Mouse (Mus musculus): ENCODE data around the gene Myl4. TPM values are rescaled to one million over a fixed set of nuclear protein-coding genes. Genes with fewer than 3 reads are reported as not detected.
A peak's percentile ranks its signal among the peaks of the same experiment; 100 is the strongest.
"Not testable (repeated sequence)": the region's sequence is repeated elsewhere in the genome, so short reads cannot be mapped to it uniquely, and the experiment has no call there.

Gene Myl4
- polyA plus RNA-seq (2014; fragmentation: Nextera tagmentation; extraction: Ambion mirVana): 11.9 and 30.4 TPM in 2 replicates

DNA sequence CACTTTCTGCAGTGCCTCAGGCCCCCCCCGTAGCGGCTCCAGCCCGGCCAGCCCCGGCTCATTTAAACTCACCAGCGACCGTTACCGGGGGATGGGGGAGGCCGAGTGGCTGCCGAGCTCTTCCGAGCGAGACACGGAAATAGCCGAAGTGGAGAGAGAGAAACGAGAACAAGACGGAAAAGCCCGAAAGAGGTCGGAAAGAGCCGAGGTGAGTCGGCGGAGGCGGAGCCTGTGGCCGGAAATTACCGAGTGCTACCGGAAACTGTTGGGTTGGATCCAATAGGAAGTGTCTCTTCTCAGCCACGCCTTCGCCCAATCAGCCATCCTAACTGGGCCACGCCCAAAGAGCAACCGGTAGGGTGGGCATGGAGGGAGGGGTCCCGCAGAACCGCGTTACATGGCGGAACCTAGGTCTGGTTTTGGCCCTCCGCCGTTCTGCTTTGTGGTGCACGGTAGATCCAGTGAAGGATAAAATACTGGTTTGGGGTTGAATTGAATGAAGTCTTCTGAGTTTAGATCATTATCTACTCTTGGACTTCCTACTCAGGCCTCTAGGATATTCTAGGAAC lies at the start of gene Myl4, which contains the start of gene Cdc27:
TSS of gene Myl4 (plus strand) at position 258 of the 569 bp plus-strand sequence.
TSS of gene Cdc27 (minus strand) at position 215 of the 569 bp plus-strand sequence.
- peak; percentile 95 for ATAC-seq (replicated peaks; ENCODE audit: low FRiP score)
- under 1% methylated on average over 35 of the region's 35 CpGs for WGBS
- H3K36me3 ChIP-seq (ENCODE audit: control insufficient read depth, insufficient read depth, low read length): no peaks in the 10 kb centered on the region

DNA sequence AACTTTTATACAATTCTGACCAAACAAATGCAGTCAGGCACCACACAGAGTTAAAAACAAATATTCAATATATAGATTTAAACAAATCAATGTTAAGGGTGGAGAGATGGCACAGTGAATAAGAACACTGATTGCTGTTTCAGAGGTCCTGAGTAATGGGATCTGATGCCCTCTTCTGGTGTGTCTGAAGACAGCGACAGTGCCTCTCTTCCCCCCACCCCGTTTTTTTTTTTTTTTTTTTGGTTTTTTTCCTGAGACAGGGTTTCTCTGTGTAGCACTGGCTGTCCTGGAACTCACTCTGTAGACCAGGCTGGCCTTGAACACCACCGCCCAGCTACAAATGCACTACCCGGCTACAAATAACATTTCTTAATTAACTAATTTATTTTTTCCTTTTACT lies 42.0 kb upstream of the Myl4 start:
- H3K4me1 ChIP-seq (replicated peaks; ENCODE audit: control insufficient read depth, insufficient read depth, low read length): no peaks in the 10 kb centered on the region
- no peaks in the 10 kb centered on the region for H3K9me3 ChIP-seq (ENCODE audit: control insufficient read depth, low read length)
- H3K9ac ChIP-seq (ENCODE audit: low read depth, low read length): no peak overlapping the region
- H3K27ac ChIP-seq (ENCODE audit: low read depth, low read length): no peak overlapping the region
- WGBS: 84% methylated on average over 4 of the region's 4 CpGs
- no peak for ATAC-seq (replicated peaks; ENCODE audit: low FRiP score)
- DNase-seq (ENCODE audit: low spot score): no peak
- peaks cover 22% of the 10 kb centered on the region for H3K36me3 ChIP-seq (ENCODE audit: control insufficient read depth, insufficient read depth, low read length)
- H3K4me2 ChIP-seq: no peak overlapping the region
- no peak overlapping the region for H3K4me3 ChIP-seq (ENCODE audit: low read depth, low read length)
- H3K27me3 ChIP-seq (replicated peaks; ENCODE audit: control insufficient read depth, insufficient read depth, low read length): no peaks in the 10 kb centered on the region

More for the DNA sequence above, at the start of gene Myl4, which contains the start of gene Cdc27:
- H3K9ac ChIP-seq (ENCODE audit: low read depth, low read length): peak within 1 kb of the TSS; percentile 100
- peaks cover 20% of the 10 kb centered on the region for H3K4me1 ChIP-seq (replicated peaks; ENCODE audit: control insufficient read depth, insufficient read depth, low read length)
- H3K27ac ChIP-seq (ENCODE audit: low read depth, low read length): peak within 1 kb of the TSS; percentile 92
- H3K4me3 ChIP-seq (ENCODE audit: low read depth, low read length): peak within 1 kb of the TSS; percentile 95
- peak within 1 kb of the TSS; percentile 82 for H3K4me2 ChIP-seq
- H3K9me3 ChIP-seq (ENCODE audit: control insufficient read depth, low read length): no peaks in the 10 kb centered on the region
- no peaks in the 10 kb centered on the region for H3K27me3 ChIP-seq (replicated peaks; ENCODE audit: control insufficient read depth, insufficient read depth, low read length)
- peak; percentile 99 for DNase-seq (ENCODE audit: low spot score)

DNA sequence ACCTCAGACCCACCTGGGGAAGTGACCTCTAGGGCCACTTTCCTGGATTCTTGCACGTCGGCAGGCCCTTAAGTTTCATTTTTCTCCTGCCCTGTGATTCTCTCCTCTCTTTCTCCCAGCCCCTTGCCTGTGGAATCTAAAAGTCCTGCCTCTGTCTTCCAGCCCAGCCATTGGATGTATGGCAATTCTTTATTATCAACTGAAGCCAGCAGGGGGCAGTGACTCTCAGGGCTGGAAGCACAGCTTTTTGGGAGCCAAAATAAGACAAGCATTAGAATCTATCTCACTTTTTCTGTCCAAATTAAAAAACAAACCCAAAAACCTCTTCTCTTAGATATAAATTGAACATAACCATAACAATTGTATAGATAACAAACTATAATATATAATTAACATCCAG lies 39.9 kb upstream of the Myl4 start:
- WGBS: 76% methylated on average over 2 of the region's 2 CpGs
- H3K4me2 ChIP-seq: no peak overlapping the region
- DNase-seq (ENCODE audit: low spot score) (no peak), ATAC-seq (replicated peaks; ENCODE audit: low FRiP score) (no peak)
- no peaks in the 10 kb centered on the region for H3K4me1 ChIP-seq (replicated peaks; ENCODE audit: control insufficient read depth, insufficient read depth, low read length)
- H3K27me3 ChIP-seq (replicated peaks; ENCODE audit: control insufficient read depth, insufficient read depth, low read length): no peaks in the 10 kb centered on the region
- no peak overlapping the region for H3K9ac ChIP-seq (ENCODE audit: low read depth, low read length)
- peaks cover 18% of the 10 kb centered on the region for H3K36me3 ChIP-seq (ENCODE audit: control insufficient read depth, insufficient read depth, low read length)
- no peak overlapping the region for H3K4me3 ChIP-seq (ENCODE audit: low read depth, low read length)
- H3K27ac ChIP-seq (ENCODE audit: low read depth, low read length): no peak overlapping the region
- no peaks in the 10 kb centered on the region for H3K9me3 ChIP-seq (ENCODE audit: control insufficient read depth, low read length)

DNA sequence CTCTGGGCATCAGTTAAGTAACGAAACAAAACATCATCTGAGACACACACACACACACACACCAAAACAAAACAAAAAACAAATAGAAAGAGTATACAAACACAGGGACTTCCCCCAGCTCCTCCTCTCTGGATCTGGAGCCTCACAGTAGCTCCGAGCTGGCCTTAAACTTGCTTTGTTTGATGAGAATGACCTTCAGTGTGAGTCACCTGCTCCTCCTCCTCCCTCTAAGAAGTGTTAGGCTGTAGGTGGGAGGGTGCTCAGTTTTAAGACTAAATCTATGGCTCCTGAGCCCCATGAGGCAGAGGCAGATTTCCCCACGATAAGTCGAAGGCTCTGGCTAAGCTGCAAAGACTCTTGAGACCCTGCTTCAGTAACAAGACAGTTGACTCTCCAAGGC lies 38.0 kb upstream of the Myl4 start:
- Histone ChIP-seq H3K9me3 (ENCODE audit: control insufficient read depth, low read length) (no peaks in the 10 kb centered on the region), H3K36me3 (ENCODE audit: control insufficient read depth, insufficient read depth, low read length) (peaks cover 25% of the 10 kb centered on the region), H3K27ac (ENCODE audit: low read depth, low read length) (no peak overlapping the region), H3K4me2 (no peak overlapping the region), H3K27me3 (replicated peaks; ENCODE audit: control insufficient read depth, insufficient read depth, low read length) (no peaks in the 10 kb centered on the region), H3K9ac (ENCODE audit: low read depth, low read length) (no peak overlapping the region), H3K4me3 (ENCODE audit: low read depth, low read length) (no peak overlapping the region), H3K4me1 (replicated peaks; ENCODE audit: control insufficient read depth, insufficient read depth, low read length) (no peaks in the 10 kb centered on the region)
- WGBS: 87% methylated on average over 4 of the region's 4 CpGs
- DNase-seq (ENCODE audit: low spot score): no peak
- ATAC-seq (replicated peaks; ENCODE audit: low FRiP score): no peak

DNA sequence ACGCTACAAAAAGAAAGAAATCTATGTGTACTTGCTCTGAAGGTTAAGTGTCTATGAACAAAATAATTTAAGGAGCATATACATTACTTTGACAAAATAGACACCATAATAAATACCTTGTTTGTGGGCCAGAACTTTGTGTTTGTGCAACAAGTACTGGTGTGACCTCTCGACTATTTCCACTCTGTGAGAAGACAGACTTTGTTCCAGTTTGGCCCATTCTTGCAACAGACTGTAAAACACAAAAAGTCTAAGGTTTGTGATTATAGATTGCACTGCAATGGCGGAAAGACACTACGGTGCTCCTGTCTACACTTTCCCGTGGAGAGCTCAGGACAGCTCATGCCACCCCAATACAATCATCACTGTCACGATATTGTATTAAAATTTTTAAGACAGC lies 24.5 kb upstream of the Myl4 start:
- Histone ChIP-seq H3K36me3 (ENCODE audit: control insufficient read depth, insufficient read depth, low read length) (peaks cover 34% of the 10 kb centered on the region), H3K4me1 (replicated peaks; ENCODE audit: control insufficient read depth, insufficient read depth, low read length) (no peaks in the 10 kb centered on the region), H3K4me2 (no peak overlapping the region), H3K9ac (ENCODE audit: low read depth, low read length) (no peak overlapping the region), H3K4me3 (ENCODE audit: low read depth, low read length) (no peak overlapping the region), H3K27ac (ENCODE audit: low read depth, low read length) (no peak overlapping the region), H3K9me3 (ENCODE audit: control insufficient read depth, low read length) (no peaks in the 10 kb centered on the region), H3K27me3 (replicated peaks; ENCODE audit: control insufficient read depth, insufficient read depth, low read length) (no peaks in the 10 kb centered on the region)
- DNase-seq (ENCODE audit: low spot score): no peak
- 94% methylated on average over 6 of the region's 6 CpGs for WGBS
- ATAC-seq (replicated peaks; ENCODE audit: low FRiP score): no peak

DNA sequence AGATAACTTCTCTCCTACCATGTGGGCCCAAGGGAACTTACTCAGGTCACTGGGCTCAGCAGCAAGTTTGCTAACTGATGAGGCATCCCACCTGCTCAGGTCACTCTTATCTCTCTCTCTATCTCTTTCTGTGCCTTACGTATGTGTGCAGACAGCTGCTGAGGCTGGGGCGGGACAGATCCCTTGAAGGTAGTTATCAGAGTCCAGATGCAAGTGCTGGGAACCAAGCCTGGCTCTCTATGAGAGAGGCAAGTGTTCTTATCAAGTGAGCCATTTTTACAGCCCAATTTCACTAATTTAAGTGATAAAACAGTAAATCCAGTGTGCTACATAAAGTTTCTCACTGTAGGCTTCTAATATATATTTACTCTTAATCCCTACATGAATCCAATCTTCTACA lies 13.6 kb upstream of the Myl4 start:
- peaks cover 16% of the 10 kb centered on the region for H3K4me1 ChIP-seq (replicated peaks; ENCODE audit: control insufficient read depth, insufficient read depth, low read length)
- no peak overlapping the region for H3K4me2 ChIP-seq
- H3K27me3 ChIP-seq (replicated peaks; ENCODE audit: control insufficient read depth, insufficient read depth, low read length): no peaks in the 10 kb centered on the region
- no peak overlapping the region for H3K9ac ChIP-seq (ENCODE audit: low read depth, low read length)
- 63% methylated on average over 2 of the region's 2 CpGs for WGBS
- no peak overlapping the region for H3K4me3 ChIP-seq (ENCODE audit: low read depth, low read length)
- DNase-seq (ENCODE audit: low spot score): no peak
- no peak overlapping the region for H3K27ac ChIP-seq (ENCODE audit: low read depth, low read length)
- peak; percentile 78 for ATAC-seq (replicated peaks; ENCODE audit: low FRiP score)
- no peaks in the 10 kb centered on the region for H3K9me3 ChIP-seq (ENCODE audit: control insufficient read depth, low read length)
- H3K36me3 ChIP-seq (ENCODE audit: control insufficient read depth, insufficient read depth, low read length): peaks cover 14% of the 10 kb centered on the region

DNA sequence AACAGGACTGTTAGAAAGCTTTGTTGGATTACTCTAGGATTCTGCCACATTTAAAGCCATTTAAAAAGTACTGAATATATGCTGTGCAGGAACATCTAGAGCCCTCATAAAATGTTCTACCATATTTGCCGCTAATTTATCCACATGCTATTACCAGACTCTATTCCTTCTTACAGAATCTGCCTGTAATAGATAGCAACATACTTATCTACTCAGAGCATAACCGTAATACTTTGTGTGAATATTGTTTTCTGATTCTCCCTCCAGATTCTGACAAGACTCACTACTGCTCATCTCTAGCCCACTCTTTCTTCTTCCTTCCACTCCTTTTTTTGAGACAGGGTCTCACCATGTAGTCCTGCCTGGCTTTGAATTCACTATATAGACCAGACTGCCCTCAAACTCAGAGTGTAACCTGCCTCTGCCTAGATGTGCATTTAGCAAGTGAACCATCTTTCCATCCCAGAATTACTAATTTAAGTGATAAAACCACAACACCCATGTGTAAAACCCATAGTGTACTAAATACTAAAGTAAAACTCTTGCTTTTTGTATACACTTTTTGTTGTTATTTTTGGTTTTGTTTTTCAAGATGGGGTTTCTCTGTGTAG lies 12.4 kb upstream of the Myl4 start:
- Histone ChIP-seq H3K4me3 (ENCODE audit: low read depth, low read length) (no peak overlapping the region), H3K4me2 (peak overlapping the region; percentile 19; the same call in 1 of the 2 replicates), H3K36me3 (ENCODE audit: control insufficient read depth, insufficient read depth, low read length) (peaks cover 7% of the 10 kb centered on the region), H3K27me3 (replicated peaks; ENCODE audit: control insufficient read depth, insufficient read depth, low read length) (no peaks in the 10 kb centered on the region), H3K9me3 (ENCODE audit: control insufficient read depth, low read length) (no peaks in the 10 kb centered on the region), H3K4me1 (replicated peaks; ENCODE audit: control insufficient read depth, insufficient read depth, low read length) (peaks cover 23% of the 10 kb centered on the region), H3K9ac (ENCODE audit: low read depth, low read length) (no peak overlapping the region), H3K27ac (ENCODE audit: low read depth, low read length) (no peak overlapping the region; the same call in 1 of the 2 replicates)
- WGBS: 68% methylated on average over 2 of the region's 2 CpGs
- DNase-seq (ENCODE audit: low spot score) (no peak), ATAC-seq (replicated peaks; ENCODE audit: low FRiP score) (peak; percentile 67)

DNA sequence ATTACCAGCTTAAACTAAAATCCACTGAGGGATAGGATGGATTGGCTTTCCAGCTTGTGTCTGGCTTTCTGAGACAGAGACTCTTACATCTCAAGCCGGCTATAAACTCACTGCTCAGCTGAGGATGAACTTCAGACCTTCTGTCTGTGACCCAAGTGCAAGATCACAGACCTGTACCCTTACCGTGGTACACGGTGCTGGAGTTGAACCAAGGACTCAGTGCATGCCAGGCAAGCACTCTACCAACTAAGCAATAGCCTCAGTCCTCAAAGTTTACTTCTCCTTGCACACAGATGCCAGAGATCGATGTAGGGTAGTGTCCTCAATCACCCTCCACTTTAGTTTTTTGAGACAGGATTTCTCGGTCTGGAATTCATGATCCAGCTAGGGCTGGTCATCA lies 10.7 kb upstream of the Myl4 start:
- DNase-seq (ENCODE audit: low spot score): no peak
- Histone ChIP-seq H3K27me3 (replicated peaks; ENCODE audit: control insufficient read depth, insufficient read depth, low read length) (no peaks in the 10 kb centered on the region), H3K27ac (ENCODE audit: low read depth, low read length) (no peak overlapping the region), H3K4me2 (no peak overlapping the region), H3K4me3 (ENCODE audit: low read depth, low read length) (no peak overlapping the region), H3K9me3 (ENCODE audit: control insufficient read depth, low read length) (no peaks in the 10 kb centered on the region), H3K9ac (ENCODE audit: low read depth, low read length) (no peak overlapping the region), H3K4me1 (replicated peaks; ENCODE audit: control insufficient read depth, insufficient read depth, low read length) (peaks cover 27% of the 10 kb centered on the region), H3K36me3 (ENCODE audit: control insufficient read depth, insufficient read depth, low read length) (peaks cover 8% of the 10 kb centered on the region)
- 91% methylated on average over 5 of the region's 5 CpGs for WGBS
- ATAC-seq (replicated peaks; ENCODE audit: low FRiP score): no peak

DNA sequence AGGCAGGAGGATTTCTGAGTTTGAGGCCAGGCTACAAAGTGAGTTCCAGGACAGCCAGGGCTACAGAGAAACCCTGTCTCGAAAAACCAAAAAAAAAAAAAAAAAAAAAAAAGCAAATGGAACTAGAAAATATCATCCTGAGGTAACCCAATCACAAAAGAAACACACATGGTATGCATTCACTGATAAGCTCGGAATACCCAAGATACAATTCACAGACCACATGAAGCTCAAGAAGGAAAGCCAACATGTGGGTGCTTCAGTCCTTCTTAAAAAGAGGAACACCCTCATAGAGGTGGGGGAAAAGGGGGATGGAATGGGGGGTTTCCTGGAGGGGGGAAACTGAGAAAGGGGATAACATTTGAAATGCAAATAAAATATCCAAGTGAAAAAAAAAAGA lies 7.1 kb upstream of the Myl4 start:
- not testable (repeated sequence) for H3K9ac ChIP-seq (ENCODE audit: low read depth, low read length)

More for the DNA sequence above, 7.1 kb upstream of the Myl4 start:
- H3K9me3 ChIP-seq (ENCODE audit: control insufficient read depth, low read length); H3K4me3 ChIP-seq (ENCODE audit: low read depth, low read length); DNase-seq (ENCODE audit: low spot score); H3K27me3 ChIP-seq (replicated peaks; ENCODE audit: control insufficient read depth, insufficient read depth, low read length); H3K27ac ChIP-seq (ENCODE audit: low read depth, low read length); H3K36me3 ChIP-seq (ENCODE audit: control insufficient read depth, insufficient read depth, low read length): not testable (repeated sequence)
- 0 out of 2 replicates have a peak overlapping the region, but pooled peaks have one; percentile 14 for H3K4me2 ChIP-seq
- peak; percentile 61 for ATAC-seq (replicated peaks; ENCODE audit: low FRiP score)
- H3K4me1 ChIP-seq (replicated peaks; ENCODE audit: control insufficient read depth, insufficient read depth, low read length): peaks cover 37% of the 10 kb centered on the region
- 38% methylated on average over 2 of the region's 2 CpGs for WGBS
